Mouse (Mus musculus): ENCODE data around the gene Gm21149.
"Not testable (repeated sequence)": the region's sequence is repeated elsewhere in the genome, so short reads cannot be mapped to it uniquely, and the experiment has no call there.

Gm21149 gene

GRCm38 (mm10) chr5:15476423-15476822 lies at the start of gene Gm21149:
Gm21149 (minus strand) TSS chr5:15476523.
- not testable (repeated sequence) for DNase-seq

- DNase-seq: not testable (repeated sequence)
Observed at GRCm38 (mm10) chr5:15522470-15522869, 46.1 kb upstream of the Gm21149 start.

GRCm38 (mm10) chr5:15522028-15522427 lies 45.7 kb upstream of the Gm21149 start:
- not testable (repeated sequence) for DNase-seq

GRCm38 (mm10) chr5:15520418-15520817 lies 44.1 kb upstream of the Gm21149 start:
- DNase-seq: not testable (repeated sequence)

- DNase-seq: not testable (repeated sequence)
Observed at GRCm38 (mm10) chr5:15517150-15517549, 40.8 kb upstream of the Gm21149 start.

- not testable (repeated sequence) for DNase-seq
Observed at GRCm38 (mm10) chr5:15512236-15512635, 35.9 kb upstream of the Gm21149 start.

- not testable (repeated sequence) for DNase-seq
Observed at GRCm38 (mm10) chr5:15509911-15510310, 33.6 kb upstream of the Gm21149 start.

DNA sequence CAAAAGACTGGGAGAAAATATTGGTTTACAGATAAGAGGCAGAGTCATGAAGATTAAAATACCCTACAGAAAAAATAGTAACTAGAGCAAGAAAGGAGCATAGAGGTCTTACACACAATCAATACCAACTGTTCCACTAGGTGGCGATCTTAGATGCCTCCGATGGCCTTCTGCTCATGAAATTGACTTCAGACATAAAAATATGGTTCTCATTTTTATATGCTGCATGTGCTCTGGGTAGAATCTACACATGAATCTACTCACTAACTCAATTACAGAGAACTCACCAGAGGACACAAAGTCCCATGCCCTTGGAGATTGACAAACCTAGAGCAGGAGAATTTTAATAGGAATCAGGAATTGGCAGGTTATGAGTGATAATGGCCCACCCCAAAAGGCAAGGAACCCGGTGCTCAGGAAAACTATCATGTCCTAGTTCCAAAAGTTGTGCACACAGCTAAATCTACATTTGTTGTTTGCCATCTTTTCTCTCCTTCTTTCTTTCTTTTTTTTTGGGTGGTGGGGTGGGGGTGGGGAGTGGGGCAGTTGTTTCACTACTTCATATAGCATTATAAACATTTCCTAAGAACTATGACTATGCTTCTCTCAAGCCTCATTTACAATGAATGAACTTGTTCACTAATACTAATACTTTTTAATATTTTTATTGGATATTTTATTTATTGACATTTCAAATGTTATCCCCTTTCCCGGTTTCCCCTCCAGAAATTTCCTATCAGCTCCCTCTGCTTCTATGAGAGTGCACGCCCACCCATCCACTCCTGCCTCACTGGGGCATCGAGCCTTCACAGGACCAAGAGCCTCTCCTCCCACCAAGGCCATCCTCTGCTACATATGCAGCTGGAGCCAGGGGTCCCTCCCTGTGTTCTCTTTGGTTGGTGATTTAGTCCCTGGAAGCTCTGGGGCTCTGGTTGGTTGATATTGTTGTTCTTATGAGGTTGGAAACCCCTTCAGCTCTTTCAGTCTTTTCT lies 32.4 kb upstream of the Gm21149 start:
- not testable (repeated sequence) for DNase-seq

GRCm38 (mm10) chr5:15507757-15508459 lies 31.6 kb upstream of the Gm21149 start:
- DNase-seq: not testable (repeated sequence)

DNA sequence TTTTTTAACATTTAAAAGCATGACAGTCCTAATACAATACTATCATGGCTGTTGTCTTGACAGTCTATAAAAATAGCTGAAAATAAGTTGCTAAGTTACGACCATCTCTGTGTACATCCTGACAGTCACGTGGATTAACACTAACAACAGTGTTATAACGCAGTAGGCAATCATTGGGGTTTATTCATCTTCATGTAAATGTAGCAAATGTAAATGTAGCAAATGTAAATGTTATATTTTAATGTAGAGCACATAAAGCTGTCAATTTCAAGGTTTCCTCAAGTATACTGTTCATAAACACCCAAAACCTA lies 30.9 kb upstream of the Gm21149 start:
- DNase-seq: no peak

DNA sequence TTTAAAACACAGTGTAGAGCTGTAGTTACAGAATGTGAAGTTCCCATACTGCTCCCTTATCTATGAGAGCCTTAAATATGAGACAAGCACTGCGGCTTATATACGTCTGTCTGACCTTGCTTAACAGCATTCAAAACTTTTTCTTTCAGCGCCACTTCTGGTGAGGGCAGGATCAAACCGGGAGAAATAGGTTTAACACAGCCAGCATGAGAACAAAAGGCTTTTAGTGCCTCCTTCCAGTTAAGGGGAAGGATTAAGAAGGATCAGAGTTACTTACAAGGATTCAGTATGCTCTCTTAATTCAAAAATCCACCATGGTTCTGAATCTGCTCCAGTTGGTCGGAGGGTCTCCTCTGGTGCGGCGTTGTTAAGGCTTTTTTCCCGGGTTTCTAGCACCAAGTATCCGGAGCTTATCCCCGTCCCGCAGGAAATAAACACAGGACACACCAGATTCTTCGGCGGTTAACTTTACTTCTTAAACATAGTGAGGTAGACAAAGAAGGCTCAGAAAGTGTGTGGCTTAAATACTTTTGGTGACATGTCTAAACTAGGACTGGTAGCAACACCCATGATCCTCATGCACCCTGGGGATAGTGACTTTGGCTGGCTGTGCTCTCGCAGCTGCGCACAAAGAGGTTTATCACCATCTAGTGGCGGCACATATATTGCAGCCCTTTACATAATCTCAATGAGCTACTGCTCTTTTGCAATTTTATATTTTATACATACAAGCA lies 30.4 kb upstream of the Gm21149 start:
- DNase-seq: no peak

- not testable (repeated sequence) for DNase-seq
Observed at GRCm38 (mm10) chr5:15498774-15499400, 22.6 kb upstream of the Gm21149 start.

- DNase-seq: not testable (repeated sequence)
Observed at GRCm38 (mm10) chr5:15498350-15498749, 22.0 kb upstream of the Gm21149 start.

DNA sequence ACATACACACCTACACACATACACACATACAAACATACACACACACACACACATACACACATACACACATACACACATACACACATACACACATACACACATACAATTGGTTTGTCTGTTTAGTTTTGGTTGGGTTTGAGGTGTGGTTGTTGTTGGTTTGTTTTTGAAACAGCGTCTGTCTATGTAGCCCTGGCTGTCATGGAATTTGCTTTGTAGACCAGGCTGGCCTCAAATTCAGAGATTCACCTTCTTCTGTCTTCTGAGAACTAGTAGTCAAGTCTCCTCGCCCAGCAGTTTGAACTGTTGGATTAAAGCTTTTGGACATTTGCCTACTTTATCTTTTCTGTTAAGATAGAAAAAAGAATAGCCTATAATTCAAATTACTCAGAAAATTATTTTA lies 14.6 kb upstream of the Gm21149 start:
- not testable (repeated sequence) for DNase-seq

DNA sequence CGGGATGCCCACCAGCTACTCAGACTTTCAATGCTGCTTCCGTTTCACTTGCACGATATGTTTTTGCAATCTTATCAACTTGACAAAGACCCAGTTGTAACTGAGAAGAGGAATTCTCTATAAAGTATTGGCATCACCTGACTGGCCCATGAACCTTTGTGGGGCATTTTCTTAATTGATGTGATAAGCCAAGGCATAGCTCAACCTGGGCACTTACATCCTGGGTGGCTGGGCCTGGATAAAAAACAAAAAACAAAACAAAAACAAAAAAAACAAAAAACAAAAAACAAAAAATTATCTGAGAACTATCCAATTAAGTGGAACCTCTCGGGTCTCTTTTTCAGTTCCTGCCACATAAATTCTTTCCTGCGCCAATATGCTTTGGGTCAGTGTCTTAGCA lies 12.4 kb upstream of the Gm21149 start:
- DNase-seq: no peak

DNA sequence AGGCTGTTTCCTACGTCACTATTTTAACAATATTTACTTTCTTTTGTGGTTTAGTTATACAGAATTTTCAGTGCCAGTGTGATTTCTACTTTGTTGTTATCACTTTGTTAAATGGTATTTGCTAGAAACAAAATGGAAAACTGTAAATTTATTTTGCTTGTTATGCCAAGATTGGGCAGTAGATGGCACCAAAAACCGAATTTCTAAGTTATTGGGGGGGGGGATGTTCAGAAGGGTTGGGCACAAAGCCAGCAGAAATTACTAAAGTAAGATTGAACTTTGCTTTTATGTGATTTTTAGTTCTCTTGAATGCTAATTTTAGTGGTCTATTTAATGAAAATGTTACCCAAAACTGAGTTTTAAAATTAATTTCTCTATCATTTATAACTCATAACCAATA lies 8.3 kb upstream of the Gm21149 start:
- not testable (repeated sequence) for DNase-seq

DNA sequence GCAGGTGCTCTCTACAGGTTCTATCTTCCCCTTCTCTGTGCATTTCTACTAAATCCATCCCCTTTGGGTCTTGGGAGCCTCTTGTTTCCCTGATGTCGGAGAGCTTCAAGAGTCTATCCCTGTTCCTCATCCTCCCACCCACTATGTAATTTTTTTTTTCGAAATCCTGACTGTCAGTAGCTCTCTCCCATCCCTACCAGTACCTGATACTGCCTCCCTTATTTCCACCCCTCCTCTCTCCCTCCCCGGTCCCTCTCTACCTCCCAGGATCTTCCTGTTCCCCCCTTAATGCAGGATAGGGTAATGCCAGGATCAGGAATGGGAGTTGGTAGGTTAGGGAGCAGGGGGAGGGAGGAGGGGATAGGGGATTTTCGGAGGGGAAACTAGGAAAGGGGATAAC lies 7.3 kb upstream of the Gm21149 start:
- DNase-seq: not testable (repeated sequence)

- not testable (repeated sequence) for DNase-seq
Observed at GRCm38 (mm10) chr5:15482815-15483214, 6.5 kb upstream of the Gm21149 start.

DNA sequence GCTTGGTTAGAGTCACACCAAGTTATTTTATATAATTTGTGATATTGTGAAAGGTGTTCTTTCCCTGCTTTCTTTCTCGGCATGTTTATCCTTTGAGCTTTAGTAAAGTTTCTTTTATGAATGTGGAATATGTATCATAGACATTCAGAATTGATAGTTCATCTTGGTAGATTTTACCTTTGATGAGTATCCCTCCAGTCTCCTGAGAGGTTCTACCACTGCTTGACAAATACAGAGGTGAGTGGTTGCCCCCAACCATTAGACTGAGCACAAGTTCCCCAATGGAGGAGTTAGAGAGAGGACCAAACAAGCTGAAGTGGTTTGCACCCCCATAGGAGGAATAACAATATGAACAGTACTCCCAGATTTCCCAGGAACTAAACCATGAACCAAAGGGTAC lies 6.2 kb downstream of the Gm21149 start:
- DNase-seq: not testable (repeated sequence)

GRCm38 (mm10) chr5:15467768-15468167 lies 8.6 kb downstream of the Gm21149 start:
- not testable (repeated sequence) for DNase-seq

GRCm38 (mm10) chr5:15466218-15466617 lies 10.1 kb downstream of the Gm21149 start:
- not testable (repeated sequence) for DNase-seq

GRCm38 (mm10) chr5:15463561-15463960 lies 12.8 kb downstream of the Gm21149 start:
- DNase-seq: not testable (repeated sequence)

Data from cerebellum, adult 11-12 months (tissue).